Mouse (Mus musculus) ES-E14 (cell line): ENCODE measurements at regions not wholly inside any gene's neighbourhood (a gene's known extent, or its start where the extent isn't known, plus 50 kb on each side); places are given as distances from the start of the nearest gene placed in this dataset.

ENCODE experiments used
- CHD2 ChIP-seq: IDR thresholded peaks from 2 replicates; pipeline ENCODE4 v1.6.1; 2014; ENCODE audit warnings: mild to moderate bottlenecking, low read depth, low read length, inconsistent platforms
- ZNF384 ChIP-seq: IDR thresholded peaks from 2 replicates; pipeline ENCODE4 v1.6.1; 2012; ENCODE audit warnings: low read depth, low read length, inconsistent platforms

GRCm38 (mm10) chr6:100928791-100929758 lies 95.7 kb downstream of the Ppp4r2 start:
- TF ChIP-seq ZNF384 (no peak), CHD2 (no peak)
